Mouse (Mus musculus) erythroblast, embryonic 14.5 days (primary cell): ENCODE data around the gene Tmem136.

Experiments
- GATA1 ChIP-seq: IDR thresholded peaks from 2 replicates; pipeline ENCODE4 v1.6.1; 2012; ENCODE audit warnings: low read length, inconsistent platforms, mixed read lengths
- TAL1 ChIP-seq: IDR thresholded peaks from 3 replicates; pipeline ENCODE4 v1.6.1; 2012; ENCODE audit warnings: low read length, inconsistent platforms, mixed read lengths

DNA sequence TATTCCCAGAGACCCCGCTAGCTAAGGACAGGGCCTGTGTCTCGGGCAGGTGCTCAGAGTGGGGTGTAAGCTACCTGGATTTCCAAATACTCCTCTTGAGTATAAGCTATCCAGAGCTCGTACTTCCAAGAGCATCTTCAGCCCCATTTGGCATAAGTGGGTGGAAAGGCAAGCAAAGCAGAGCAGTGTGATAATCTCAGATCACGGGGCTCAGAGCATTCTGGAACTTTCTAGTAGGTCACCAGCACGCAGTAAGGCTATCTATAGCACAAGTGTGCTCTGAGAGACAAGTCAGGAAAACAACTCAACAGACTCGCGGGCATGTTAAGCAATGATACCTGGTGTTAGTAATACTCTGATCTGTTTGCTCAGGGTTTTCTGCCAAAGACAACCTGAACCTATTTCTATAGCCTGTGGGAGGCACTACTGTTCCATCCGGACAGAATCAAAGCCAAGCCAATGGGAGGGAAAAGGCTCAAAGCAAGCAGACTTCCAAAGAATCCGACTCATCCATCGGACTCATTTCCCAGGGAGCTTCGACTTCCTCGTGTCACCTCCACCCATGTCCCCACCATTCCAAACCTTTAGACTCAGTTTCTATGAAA is 27.9 kb upstream of the Tmem136 start:
- TF ChIP-seq TAL1, result no peak
- no peak for TF ChIP-seq GATA1
